Mouse (Mus musculus): Measurements from ENCODE around the gene H2-DMa. TPM values are rescaled to one million over a fixed set of nuclear protein-coding genes. Genes with fewer than 3 reads are reported as not detected.

H2-DMa gene
- total RNA-seq (2021) = 9.0 and 11.5 TPM in 2 replicates
- long read RNA-seq, partial matches to known transcripts = 0 of 5 reads
- long read RNA-seq, other reads (novel, unspliced or antisense) = 3 of 5 reads

- DNase-seq = peak; percentile 97
Observed at GRCm38 (mm10) chr17:34119249-34120179, at the start of gene H2-DMa. Gene H2-DMa (plus strand): TSS chr17:34119541.

- DNase-seq = no peak
Observed at GRCm38 (mm10) chr17:34072091-34072490, 47.2 kb upstream of the H2-DMa start.

GRCm38 (mm10) chr17:34075271-34075670, 44.1 kb upstream of the H2-DMa start:
- peak; percentile 61 for DNase-seq

GRCm38 (mm10) chr17:34077549-34077948, 41.8 kb upstream of the H2-DMa start:
- peak; percentile 72 for DNase-seq

- no peak for DNase-seq
Observed at GRCm38 (mm10) chr17:34078148-34078547, 41.2 kb upstream of the H2-DMa start.

GRCm38 (mm10) chr17:34079002-34079401, 40.3 kb upstream of the H2-DMa start:
- no peak for DNase-seq

GRCm38 (mm10) chr17:34079621-34080020, 39.7 kb upstream of the H2-DMa start:
- DNase-seq = no peak

- DNase-seq = no peak
Observed at GRCm38 (mm10) chr17:34083104-34083503, 36.2 kb upstream of the H2-DMa start.

- DNase-seq = no peak
Observed at GRCm38 (mm10) chr17:34087386-34087785, 32.0 kb upstream of the H2-DMa start.

GRCm38 (mm10) chr17:34088124-34088523, 31.2 kb upstream of the H2-DMa start:
- DNase-seq = no peak

GRCm38 (mm10) chr17:34090923-34091322, 28.4 kb upstream of the H2-DMa start:
- peak; percentile 39 for DNase-seq

GRCm38 (mm10) chr17:34092197-34092875, 27.0 kb upstream of the H2-DMa start, which contains the start of gene H2-Oa:
Gene H2-Oa (plus strand): TSS chr17:34092340.
- no peak for DNase-seq

GRCm38 (mm10) chr17:34093199-34093874, 26.0 kb upstream of the H2-DMa start:
- DNase-seq = no peak

- DNase-seq = no peak
Observed at GRCm38 (mm10) chr17:34094283-34095035, 24.9 kb upstream of the H2-DMa start.

- no peak for DNase-seq
Observed at GRCm38 (mm10) chr17:34096497-34097010, 22.8 kb upstream of the H2-DMa start.

- DNase-seq = no peak
Observed at GRCm38 (mm10) chr17:34097272-34097671, 22.1 kb upstream of the H2-DMa start.

GRCm38 (mm10) chr17:34098709-34099479, 20.4 kb upstream of the H2-DMa start:
- DNase-seq = no peak

- DNase-seq = no peak
Observed at GRCm38 (mm10) chr17:34099531-34099930, 19.8 kb upstream of the H2-DMa start.

- no peak for DNase-seq
Observed at GRCm38 (mm10) chr17:34101185-34101584, 18.2 kb upstream of the H2-DMa start.

GRCm38 (mm10) chr17:34101604-34102032, 17.7 kb upstream of the H2-DMa start:
- peak; percentile 95 for DNase-seq

- DNase-seq = no peak
Observed at GRCm38 (mm10) chr17:34102831-34103230, 16.5 kb upstream of the H2-DMa start.
